Mouse (Mus musculus) CH12.LX (cell line): ENCODE data around the gene Gdf3. TPM values are rescaled to one million over a fixed set of nuclear protein-coding genes. Genes with fewer than 3 reads are reported as not detected.

Source experiments
- DNase-seq: peaks from one replicate; pipeline ENCODE4 v3.0.0-alpha.2; 2013; ENCODE audit errors: extremely low read depth
- H3K27ac ChIP-seq: 2 replicates; pipeline ENCODE4 v1.5.1; 2012; ENCODE audit warnings: low read depth, mild to moderate bottlenecking, control low read depth, moderate library complexity; ENCODE audit not compliant: insufficient read depth
- H3K27me3 ChIP-seq: replicated peaks from 2 replicates; pipeline ENCODE3; 2012; ENCODE audit warnings: inconsistent platforms
- H3K36me3 ChIP-seq, 2 experiments: replicated peaks in 1 of 2; 2 replicates each; pipeline versions ENCODE3 to v1.6.1; 2012; ENCODE audit warnings: inconsistent platforms in 1 of 2, low read length in 1 of 2, mild to moderate bottlenecking in 1 of 2, mixed read lengths in 1 of 2, moderate library complexity in 1 of 2; ENCODE audit not compliant: control insufficient read depth in 1 of 2, insufficient read depth in 1 of 2
- H3K4me1 ChIP-seq, 2 experiments: 2 replicates each; pipeline ENCODE4 v1.6.1; 2012; ENCODE audit warnings: inconsistent platforms in 1 of 2, moderate library complexity in 1 of 2; ENCODE audit not compliant: insufficient read depth in 2 of 2, control insufficient read depth in 1 of 2
- H3K4me2 ChIP-seq: 2 replicates; pipeline ENCODE4 v1.6.1; 2012; ENCODE audit warnings: low read depth, mild to moderate bottlenecking, control low read depth; ENCODE audit not compliant: poor library complexity, insufficient read depth, severe bottlenecking
- H3K4me3 ChIP-seq, 3 experiments: fragments of 150-350 bp in 1 of 3; sonication (generic) in 1 of 3; replicated peaks in 1 of 3; 2 replicates each; pipeline versions ENCODE3 to v1.5.1; 2011 to 2012; ENCODE audit warnings: low read depth in 2 of 3, low read length in 2 of 3, mild to moderate bottlenecking in 2 of 3, moderate library complexity in 2 of 3, control low read depth in 1 of 3, improper control_type of control experiment in 1 of 3, inconsistent platforms in 1 of 3, mixed read lengths in 1 of 3; ENCODE audit not compliant: poor library complexity in 1 of 3
- H3K79me2 ChIP-seq: replicated peaks from 2 replicates; pipeline ENCODE4 v1.6.1; 2012; ENCODE audit warnings: mild to moderate bottlenecking, moderate library complexity; ENCODE audit not compliant: control insufficient read depth, poor library complexity, insufficient read depth, severe bottlenecking; ENCODE audit errors: extremely low read depth
- H3K9ac ChIP-seq: 2 replicates; pipeline ENCODE4 v1.6.1; 2012; ENCODE audit warnings: low read depth, mild to moderate bottlenecking, control low read depth, moderate library complexity; ENCODE audit not compliant: insufficient read depth
- H3K9me3 ChIP-seq: replicated peaks from 2 replicates; pipeline ENCODE3; 2012; ENCODE audit warnings: low read length, inconsistent platforms, mixed read lengths
- CHD1 ChIP-seq: IDR thresholded peaks from 2 replicates; pipeline ENCODE4 v1.6.1; 2012; ENCODE audit warnings: low read depth, low read length, improper control_type of control experiment, inconsistent platforms
- E2F4 ChIP-seq: IDR thresholded peaks from 2 replicates; pipeline ENCODE4 v1.6.1; 2011; ENCODE audit warnings: low read depth, low read length, improper control_type of control experiment; ENCODE audit not compliant: insufficient replicate concordance
- ETS1 ChIP-seq: conservative IDR thresholded peaks from 2 replicates; pipeline ENCODE4 v1.6.1; 2012; ENCODE audit warnings: low read depth, mild to moderate bottlenecking, inconsistent platforms, low read length, improper control_type of control experiment, moderate library complexity
- IRF4 ChIP-seq: IDR thresholded peaks from 2 replicates; pipeline ENCODE4 v1.6.1; 2014; ENCODE audit warnings: low read depth, mild to moderate bottlenecking, inconsistent platforms, low read length, improper control_type of control experiment
- JUN ChIP-seq: IDR thresholded peaks from 2 replicates; pipeline ENCODE4 v1.6.1; 2011; ENCODE audit warnings: low read depth, mild to moderate bottlenecking, low read length, improper control_type of control experiment, moderate library complexity; ENCODE audit not compliant: insufficient read depth
- MAZ ChIP-seq: IDR thresholded peaks from 2 replicates; pipeline ENCODE4 v1.6.1; 2012; ENCODE audit warnings: low read depth, mild to moderate bottlenecking, inconsistent platforms, low read length, improper control_type of control experiment, moderate library complexity
- MEF2A ChIP-seq: IDR thresholded peaks from 2 replicates; pipeline ENCODE4 v1.6.1; 2014; ENCODE audit warnings: low read depth, mild to moderate bottlenecking, inconsistent platforms, low read length, improper control_type of control experiment, borderline replicate concordance
- MYC ChIP-seq: IDR thresholded peaks from 2 replicates; pipeline ENCODE4 v1.6.1; 2011; ENCODE audit warnings: low read depth, mild to moderate bottlenecking, improper control_type of control experiment, low read length
- NELFE ChIP-seq: IDR thresholded peaks from 2 replicates; pipeline ENCODE4 v1.6.1; 2011; ENCODE audit warnings: low read depth, low read length, improper control_type of control experiment
- NRF1 ChIP-seq: IDR thresholded peaks from 2 replicates; pipeline ENCODE4 v1.6.1; 2014; ENCODE audit warnings: low read depth, mild to moderate bottlenecking, inconsistent platforms, low read length, improper control_type of control experiment, moderate library complexity
- PAX5 ChIP-seq: IDR thresholded peaks from 2 replicates; pipeline ENCODE4 v1.6.1; 2012; ENCODE audit warnings: low read length, inconsistent platforms, mixed read lengths
- POLR2AphosphoS2 ChIP-seq: IDR thresholded peaks from 2 replicates; pipeline ENCODE4 v1.6.1; 2011; ENCODE audit warnings: low read depth, low read length, improper control_type of control experiment
- RCOR1 ChIP-seq: conservative IDR thresholded peaks from 2 replicates; pipeline ENCODE4 v1.6.1; 2012; ENCODE audit warnings: low read depth, mild to moderate bottlenecking, inconsistent platforms, low read length, improper control_type of control experiment
- USF2 ChIP-seq: conservative IDR thresholded peaks from 2 replicates; pipeline ENCODE4 v1.6.1; 2011; ENCODE audit warnings: low read depth, low read length, improper control_type of control experiment
- ZC3H11A ChIP-seq: IDR thresholded peaks from 2 replicates; pipeline ENCODE4 v1.6.1; 2012; ENCODE audit warnings: low read depth, mild to moderate bottlenecking, inconsistent platforms, low read length, improper control_type of control experiment
- ZKSCAN1 ChIP-seq: IDR thresholded peaks from 2 replicates; pipeline ENCODE4 v1.6.1; 2012; ENCODE audit warnings: low read depth, inconsistent platforms, low read length, improper control_type of control experiment, borderline replicate concordance
- dilution Hi-C: fragments of 300-500 bp; cut with MboI; formaldehyde crosslinking; loops from 2 replicates; pipeline ENCODE4 v1.14.3; 2020; ENCODE audit warnings: low sequenced_read_pairs; ENCODE audit not compliant: extremely low pct_unique_long_range_greater_than_20kb, extremely low pct_ligation_motif_present
- in situ Hi-C: fragments of 300-500 bp; cut with MboI; formaldehyde crosslinking; loops from 3 replicates; pipeline ENCODE4 v1.14.3; 2019; ENCODE audit warnings: low sequenced_read_pairs, low pct_ligation_motif_present, low pct_unique_long_range_greater_than_20kb, mixed read lengths
- polyA plus RNA-seq: library from polyadenylated mRNA; unstranded; fragments of >175 nt; gene quantifications from 2 replicates; pipeline ENCODE4 v1.2.1, GENCODE M21; 2012; ENCODE audit warnings: low read depth; ENCODE audit not compliant: insufficient read length
- total RNA-seq, 2 experiments: library from RNA; depleted of rRNA; stranded (reverse); fragments of 300-350 nt in 1 of 2; fragments of >200 nt in 1 of 2; gene quantifications; 2 replicates each; pipeline ENCODE4 v1.2.3; 2012 to 2014

The Gdf3 gene
- not detected in 2 replicates for total RNA-seq (2012; rRNA removed)
- not detected in 2 replicates for total RNA-seq (2014; rRNA removed)
- not detected in 2 replicates for polyA plus RNA-seq

DNA sequence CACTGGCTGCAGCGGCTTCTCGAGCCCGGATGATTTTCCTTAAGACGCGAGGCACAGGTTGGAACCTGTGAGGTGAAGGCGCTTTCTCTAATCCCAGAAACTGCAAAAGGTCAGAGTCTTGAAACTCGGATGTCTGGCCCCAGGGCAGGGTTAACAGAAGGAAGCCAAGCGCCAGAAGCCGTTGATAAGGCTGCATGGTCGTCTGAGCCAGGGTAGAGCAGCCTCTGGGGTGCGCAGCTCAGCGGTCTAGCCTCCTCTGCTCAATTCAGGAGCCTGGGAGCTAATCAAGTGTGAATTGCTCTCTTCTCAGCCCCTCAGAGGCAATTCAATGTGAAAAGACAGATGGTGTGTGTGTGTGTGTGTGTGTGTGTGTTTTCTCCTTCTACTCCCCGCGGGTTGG lies at the start of gene Gdf3:
Gene Gdf3 (minus strand): TSS at position 317 of the 400 bp plus-strand sequence.
- H3K79me2 ChIP-seq: no peaks in the 10 kb centered on the region; the same call in 1 of the 2 replicates
- H3K27me3 ChIP-seq: no peaks in the 10 kb centered on the region
- H3K4me1 ChIP-seq: peaks cover 0 to under 1% of the 10 kb centered on the region in 2 experiments; a peak in 2 of 4 replicates
- no peaks in the 10 kb centered on the region for H3K36me3 ChIP-seq
- no peak for DNase-seq
- no peak within 1 kb of the TSS for H3K4me2 ChIP-seq
- no peak within 1 kb of the TSS for H3K27ac ChIP-seq
- peaks cover 2% of the 10 kb centered on the region for H3K9me3 ChIP-seq
- no peak within 1 kb of the TSS for H3K9ac ChIP-seq
- dilution Hi-C loops: no loop called here
- in situ Hi-C loops: no loop called here
- H3K4me3 ChIP-seq: no peak within 1 kb of the TSS
- TF ChIP-seq IRF4 (no peak), POLR2AphosphoS2 (no peak)

DNA sequence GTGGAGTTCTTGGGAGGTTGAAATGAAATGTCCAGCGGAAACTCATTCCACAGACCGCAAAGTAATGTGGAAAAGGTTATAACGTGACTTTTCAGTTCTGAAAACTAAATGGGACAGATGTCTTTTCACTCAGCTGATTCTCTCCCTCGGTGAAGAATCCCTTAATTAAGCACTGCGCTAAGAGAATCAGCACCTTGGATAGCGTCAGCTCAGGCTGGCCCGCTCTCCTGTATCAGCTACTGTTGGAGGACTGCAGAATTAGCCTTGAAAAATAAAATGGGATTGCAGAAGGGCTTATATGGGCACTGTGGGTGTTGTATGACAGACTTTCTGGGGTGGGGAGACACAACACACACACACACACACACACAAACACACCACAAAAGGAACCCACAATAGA lies 49.7 kb upstream of the Gdf3 start:
- Histone ChIP-seq H3K36me3 (no peaks in the 10 kb centered on the region), H3K4me1 (peaks cover 2 to 24% of the 10 kb centered on the region in 2 experiments; a peak in 3 of 4 replicates), H3K4me2 (no peak overlapping the region), H3K4me3 (no peak overlapping the region), H3K9ac (no peak overlapping the region), H3K27me3 (no peaks in the 10 kb centered on the region), H3K79me2 (no peaks in the 10 kb centered on the region), H3K27ac (no peak overlapping the region), H3K9me3 (no peaks in the 10 kb centered on the region)
- in situ Hi-C loops (loop anchor here (25.0 kb wide), 1 partner anchor 128 kb away; no protein-coding TSS in a partner anchor), dilution Hi-C loops (no loop called here)
- peak; percentile 47 for DNase-seq
- TF ChIP-seq ETS1 (no peak), MEF2A (no peak), ZC3H11A (no peak), NRF1 (no peak), NELFE (no peak), JUN (no peak)

DNA sequence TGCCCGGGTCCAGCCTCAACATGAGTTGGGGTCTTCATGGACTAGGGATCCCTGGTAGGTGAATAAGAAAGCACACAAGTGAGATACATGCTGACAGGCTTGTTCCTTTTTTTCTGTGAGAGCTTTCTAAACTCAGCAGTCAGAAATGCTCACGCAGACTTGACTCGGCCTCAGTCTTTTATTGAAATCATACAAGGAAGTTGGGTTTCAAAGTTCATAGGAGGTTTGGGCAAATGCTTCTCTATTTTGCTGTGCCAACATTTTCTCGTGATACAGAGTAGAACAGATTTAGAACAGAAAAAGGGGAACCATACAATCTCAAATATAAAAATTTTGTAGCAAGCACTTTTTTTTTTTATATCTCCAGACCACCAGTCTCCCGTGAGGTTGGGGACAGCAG lies 47.7 kb upstream of the Gdf3 start:
- in situ Hi-C loops (loop anchor here (25.0 kb wide), 1 partner anchor 130 kb away; no protein-coding TSS in a partner anchor), dilution Hi-C loops (no loop called here)

More for the DNA sequence above, 47.7 kb upstream of the Gdf3 start:
- H3K9ac ChIP-seq: no peak overlapping the region
- no peaks in the 10 kb centered on the region for H3K9me3 ChIP-seq
- H3K4me2 ChIP-seq: no peak overlapping the region
- H3K27me3 ChIP-seq: no peaks in the 10 kb centered on the region
- H3K36me3 ChIP-seq: no peaks in the 10 kb centered on the region
- no peak overlapping the region for H3K4me3 ChIP-seq
- H3K79me2 ChIP-seq: no peaks in the 10 kb centered on the region
- no peak overlapping the region for H3K27ac ChIP-seq
- TF ChIP-seq NELFE (no peak), CHD1 (no peak), MAZ (no peak), IRF4 (no peak), E2F4 (no peak), ZKSCAN1 (no peak), RCOR1 (no peak), MYC (no peak), PAX5 (no peak), NRF1 (no peak), USF2 (no peak)
- DNase-seq: no peak
- peaks cover 9 to 44% of the 10 kb centered on the region in 2 experiments; a peak in 3 of 4 replicates for H3K4me1 ChIP-seq
